Mouse (Mus musculus) hindbrain, postnatal 0 days (tissue): ENCODE measurements around the gene Stard13. TPM values are rescaled to one million over a fixed set of nuclear protein-coding genes. Genes with fewer than 3 reads are reported as not detected.
A peak's percentile ranks its signal among the peaks of the same experiment; 100 is the strongest.

Experiments used
- ATAC-seq: fragments of 200-750 bp; cut with Nextera tagmentation; 2 replicates; pipeline ENCODE4 v1.8.0; 2017; ENCODE audit warnings: mild to moderate bottlenecking, moderate TSS enrichment, moderate library complexity
- DNase-seq: peaks from one replicate; pipeline ENCODE4 v3.0.0-alpha.2; 2015; ENCODE audit warnings: low spot score
- H3K27ac ChIP-seq: fragments of 300-500 bp; sonication (generic); 2 replicates; pipeline ENCODE4 v1.5.1; 2014; ENCODE audit warnings: mild to moderate bottlenecking
- H3K27me3 ChIP-seq: fragments of 300-500 bp; sonication (generic); 2 replicates; pipeline ENCODE4 v1.6.1; 2014; ENCODE audit warnings: low read length, mixed read lengths; ENCODE audit not compliant: insufficient read depth
- H3K36me3 ChIP-seq: fragments of 300-500 bp; sonication (generic); 2 replicates; pipeline ENCODE4 v1.6.1; 2014; ENCODE audit warnings: low read length, mixed read lengths; ENCODE audit not compliant: insufficient read depth
- H3K4me1 ChIP-seq: fragments of 300-500 bp; sonication (generic); 2 replicates; pipeline ENCODE4 v1.6.1; 2014; ENCODE audit warnings: antibody characterized with exemption, low read length, mixed read lengths; ENCODE audit not compliant: insufficient read depth
- H3K4me2 ChIP-seq: fragments of 300-500 bp; sonication (generic); 2 replicates; pipeline ENCODE4 v1.6.1; 2014; ENCODE audit warnings: low read depth, mild to moderate bottlenecking, low read length, moderate library complexity, mixed read lengths
- H3K4me3 ChIP-seq: fragments of 300-500 bp; sonication (generic); 2 replicates; pipeline ENCODE4 v1.5.1; 2014; ENCODE audit warnings: low read length
- H3K9ac ChIP-seq: fragments of 300-500 bp; sonication (generic); replicated peaks from 2 replicates; pipeline ENCODE4 v1.6.1; 2014; ENCODE audit warnings: mild to moderate bottlenecking, low read length, moderate library complexity, mixed read lengths
- H3K9me3 ChIP-seq: fragments of 300-500 bp; sonication (generic); 2 replicates; pipeline ENCODE4 v1.6.1; 2016; ENCODE audit warnings: low read length, mixed read lengths
- CTCF ChIP-seq: IDR thresholded peaks from 2 replicates; pipeline ENCODE4 v1.5.1; 2016; ENCODE audit warnings: antibody characterized with exemption, control low read depth, low read depth
- WGBS: fragments of 180-500 bp; shearing (Covaris S2); extraction: QIAGEN DNeasy Blood & Tissue Kit; methylation state at CpG from one replicate; pipeline ENCODE4 v1.1.7; 2014; 5-methylcytosine and 5-hydroxymethylcytosine counted together
- polyA plus RNA-seq: library from polyadenylated mRNA; unstranded; fragments of >200 nt; fragmentation: Nextera tagmentation; extraction: Ambion mirVana; gene quantifications from 2 replicates; pipeline ENCODE4 v1.2.1, GENCODE M21; 2015
- total RNA-seq: library from RNA; depleted of rRNA; stranded (reverse); fragments of >200 nt; gene quantifications from 2 replicates; pipeline ENCODE4 v1.2.3, GENCODE M21; 2014

Stard13 gene
- total and polyA plus RNA-seq, 2 experiments from 2014 or later, result 2.8 to 14.7 TPM

GRCm38 (mm10) chr5:151103284-151103683 is 130.4 kb downstream of the Stard13 start:
- no peaks in the 10 kb centered on the region for H3K9me3 ChIP-seq
- WGBS, result 84% methylated on average over 4 of the region's 4 CpGs
- ATAC-seq (no peak), DNase-seq (no peak)
- H3K4me3 ChIP-seq, result no peak overlapping the region
- no peaks in the 10 kb centered on the region for H3K27me3 ChIP-seq
- no peak overlapping the region for H3K27ac ChIP-seq
- no peak overlapping the region for H3K9ac ChIP-seq
- no peaks in the 10 kb centered on the region for H3K4me1 ChIP-seq
- no peaks in the 10 kb centered on the region for H3K36me3 ChIP-seq
- no peak for TF ChIP-seq CTCF
- no peak overlapping the region for H3K4me2 ChIP-seq

DNA sequence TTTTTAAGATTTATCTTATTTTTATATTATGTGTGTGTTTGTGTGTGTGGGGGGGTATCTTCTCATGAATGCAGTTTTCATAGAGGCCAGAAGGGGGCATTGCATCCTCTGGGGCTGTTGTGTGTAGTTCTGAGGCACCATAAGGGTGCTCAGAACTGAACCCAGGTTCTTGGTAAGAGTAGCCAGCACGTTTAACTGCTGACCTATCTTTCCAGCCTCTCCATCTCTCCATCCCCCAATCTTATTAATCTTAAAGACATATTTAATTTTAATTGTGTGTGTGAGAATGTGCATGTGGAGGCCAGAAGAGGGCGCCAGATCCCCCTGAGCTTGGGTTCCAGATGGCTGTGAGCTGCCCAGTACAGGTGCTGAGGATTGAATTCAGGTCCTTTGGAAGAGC is 131.4 kb downstream of the Stard13 start:
- Histone ChIP-seq H3K27ac (no peak overlapping the region), H3K27me3 (no peaks in the 10 kb centered on the region), H3K36me3 (no peaks in the 10 kb centered on the region), H3K4me1 (no peaks in the 10 kb centered on the region), H3K4me2 (no peak overlapping the region), H3K9ac (no peak overlapping the region), H3K4me3 (no peak overlapping the region), H3K9me3 (no peaks in the 10 kb centered on the region)
- DNase-seq (no peak), ATAC-seq (no peak)
- 44% methylated on average over 2 of the region's 2 CpGs for WGBS
- TF ChIP-seq CTCF, result 0 out of 2 replicates have a peak, but pooled peaks have one; percentile 23

GRCm38 (mm10) chr5:151096012-151096411 is 137.6 kb downstream of the Stard13 start:
- H3K4me3 ChIP-seq, result no peak overlapping the region
- no peak overlapping the region for H3K27ac ChIP-seq
- no peaks in the 10 kb centered on the region for H3K4me1 ChIP-seq
- no peaks in the 10 kb centered on the region for H3K27me3 ChIP-seq
- no peak for TF ChIP-seq CTCF
- WGBS, result 86% methylated on average over 6 of the region's 6 CpGs
- H3K36me3 ChIP-seq, result no peaks in the 10 kb centered on the region
- H3K9ac ChIP-seq, result no peak overlapping the region
- no peaks in the 10 kb centered on the region for H3K9me3 ChIP-seq
- ATAC-seq (no peak), DNase-seq (no peak)
- H3K4me2 ChIP-seq, result no peak overlapping the region

DNA sequence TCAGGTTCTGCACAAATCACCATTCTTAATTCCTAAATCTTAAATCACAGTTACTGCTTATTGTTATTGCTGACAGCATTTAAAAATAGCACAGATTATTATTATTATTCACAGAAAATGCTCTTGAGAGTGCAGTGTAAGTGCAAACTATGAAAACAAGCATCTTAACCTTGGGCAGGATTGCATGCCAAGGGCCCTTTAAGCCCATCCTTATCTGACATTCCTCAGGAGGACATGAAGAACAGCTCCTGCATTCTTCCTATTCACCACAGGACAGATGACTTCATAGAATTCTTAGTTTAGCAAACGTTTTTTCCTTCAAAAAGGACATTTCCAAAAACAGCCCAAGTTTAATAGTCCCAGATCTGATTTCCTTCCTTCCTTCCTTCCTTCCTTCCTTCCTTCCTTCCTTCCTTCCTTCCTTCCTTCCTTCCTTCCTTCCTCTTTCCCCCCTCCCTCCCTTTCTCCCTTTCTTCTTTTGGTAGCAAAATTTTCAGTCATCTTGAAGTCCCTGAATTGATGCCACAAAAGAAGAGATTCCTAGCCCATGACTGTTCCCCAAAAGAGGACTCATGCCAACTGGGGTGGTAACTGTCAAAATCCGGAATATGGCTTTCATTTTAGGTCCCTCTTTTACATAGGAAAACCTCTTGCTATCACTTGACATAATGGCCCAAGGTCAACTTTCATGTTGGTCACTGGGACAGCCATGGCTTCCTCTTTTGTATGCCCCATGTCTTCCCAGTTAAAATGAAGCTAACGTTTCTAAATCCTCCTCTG is 140.6 kb downstream of the Stard13 start:
- Histone ChIP-seq H3K4me2 (no peak overlapping the region), H3K4me3 (no peak overlapping the region), H3K36me3 (no peaks in the 10 kb centered on the region), H3K9ac (no peak overlapping the region), H3K27ac (no peak overlapping the region), H3K4me1 (no peaks in the 10 kb centered on the region), H3K9me3 (no peaks in the 10 kb centered on the region), H3K27me3 (no peaks in the 10 kb centered on the region)
- WGBS, result 79% methylated on average over 3 of the region's 3 CpGs
- ATAC-seq (no peak), DNase-seq (no peak)
- TF ChIP-seq CTCF, result no peak

- Histone ChIP-seq H3K9ac (no peak overlapping the region), H3K4me1 (peaks cover 5% of the 10 kb centered on the region; the same call in 1 of the 2 replicates), H3K27ac (no peak overlapping the region), H3K36me3 (no peaks in the 10 kb centered on the region), H3K9me3 (no peaks in the 10 kb centered on the region), H3K4me2 (no peak overlapping the region), H3K27me3 (no peaks in the 10 kb centered on the region), H3K4me3 (no peak overlapping the region)
- WGBS, result 87% methylated on average over 6 of the region's 6 CpGs
- ATAC-seq (no peak), DNase-seq (no peak)
- TF ChIP-seq CTCF, result no peak
These were observed 142.6 kb downstream of the Stard13 start for GRCm38 (mm10) chr5:151090996-151091395.

- ATAC-seq (no peak), DNase-seq (no peak)
- H3K9me3 ChIP-seq, result no peaks in the 10 kb centered on the region
- H3K27ac ChIP-seq, result no peak overlapping the region
- H3K4me3 ChIP-seq, result no peak overlapping the region
- 68% methylated on average over 6 of the region's 6 CpGs for WGBS
- H3K4me1 ChIP-seq, result peaks cover 5% of the 10 kb centered on the region; the same call in 1 of the 2 replicates
- H3K9ac ChIP-seq, result no peak overlapping the region
- no peaks in the 10 kb centered on the region for H3K36me3 ChIP-seq
- TF ChIP-seq CTCF, result no peak
- H3K27me3 ChIP-seq, result no peaks in the 10 kb centered on the region
- no peak overlapping the region for H3K4me2 ChIP-seq
These were observed 144.4 kb downstream of the Stard13 start for GRCm38 (mm10) chr5:151089201-151089600.

DNA sequence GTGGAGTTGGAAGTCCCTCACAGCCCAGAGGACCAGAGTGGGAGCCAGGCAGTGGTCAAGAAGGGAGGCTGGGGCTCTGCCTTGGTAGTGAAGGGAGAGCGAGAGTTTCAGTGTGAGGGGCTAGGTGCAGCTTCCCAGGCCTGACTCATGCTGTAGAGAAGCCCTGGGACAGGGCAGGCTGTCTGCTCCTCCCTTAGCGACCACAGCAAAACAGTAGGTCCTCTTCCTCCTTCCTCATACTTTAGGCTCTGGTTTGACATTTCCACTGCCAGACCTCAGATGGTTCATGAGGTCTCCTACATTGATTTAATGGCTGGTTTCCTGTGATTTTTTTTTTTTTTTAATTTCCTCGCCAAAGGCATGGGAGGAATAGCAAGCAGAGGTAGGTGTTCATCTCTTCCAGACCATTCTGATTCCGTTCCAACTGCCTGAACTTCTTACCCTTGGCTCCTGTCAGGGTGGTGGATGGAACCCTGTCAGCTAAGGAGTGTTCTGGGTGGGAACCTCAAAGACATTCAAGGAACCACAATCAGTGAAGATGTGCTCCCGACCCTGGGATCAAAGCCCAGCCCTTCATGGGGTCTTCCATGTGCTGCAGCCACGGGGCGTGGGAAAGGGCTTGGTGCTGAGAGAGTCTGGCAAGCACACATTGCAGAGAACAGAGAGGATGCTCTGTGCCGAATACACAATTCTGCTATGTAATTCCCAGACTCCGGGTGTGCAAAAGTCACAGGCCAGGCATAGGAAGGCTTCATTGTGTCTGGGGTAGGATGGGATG is 147.0 kb downstream of the Stard13 start:
- Histone ChIP-seq H3K4me2 (no peak overlapping the region), H3K27me3 (no peaks in the 10 kb centered on the region), H3K27ac (no peak overlapping the region), H3K4me3 (no peak overlapping the region), H3K9ac (no peak overlapping the region), H3K36me3 (no peaks in the 10 kb centered on the region), H3K4me1 (peaks cover 5% of the 10 kb centered on the region; the same call in 1 of the 2 replicates), H3K9me3 (no peaks in the 10 kb centered on the region)
- 68% methylated on average over 9 of the region's 9 CpGs for WGBS
- no peak for TF ChIP-seq CTCF
- ATAC-seq, result no peak
- no peak for DNase-seq
